Mouse (Mus musculus) bone marrow macrophage, adult 2 months (primary cell): ENCODE data around the gene Chst11.

Experiments used
- CTCF ChIP-seq: IDR thresholded peaks from 2 replicates; pipeline ENCODE4 v1.5.1; 2012; ENCODE audit warnings: low read depth, mild to moderate bottlenecking, low read length, moderate library complexity
- POLR2A ChIP-seq: IDR thresholded peaks from 2 replicates; pipeline ENCODE4 v1.6.1; 2012; ENCODE audit warnings: mild to moderate bottlenecking, low read depth, low read length, borderline replicate concordance

- TF ChIP-seq CTCF (no peak), POLR2A (no peak)
Observed at GRCm38 (mm10) chr10:82966672-82967071, 18.6 kb upstream of the Chst11 start.
